Mouse (Mus musculus) left cerebral cortex, postnatal 25 days (tissue): ENCODE results near the gene Rrh. TPM values are rescaled to one million over a fixed set of nuclear protein-coding genes. Genes with fewer than 3 reads are reported as not detected.
A peak's percentile ranks its signal among the peaks of the same experiment; 100 is the strongest.

Source experiments
- DNase-seq, 2 experiments: peaks; one replicate each; pipeline ENCODE4 v3.0.0; 2022; ENCODE audit warnings: low spot score in 2 of 2, mixed read lengths in 1 of 2
- intact Hi-C: fragments of 180-260 bp; cut with DNase I; formaldehyde crosslinking; loops from one replicate; pipeline ENCODE4 v1.15.1; 2025
- total RNA-seq, 2 experiments: library from RNA; stranded (reverse); gene quantifications; 2 replicates each; pipeline ENCODE4 v1.2.3; 2021

Gene Rrh
- 1 to 10 TPM in 1 of 2 experiments, under 1 TPM in 1; 0.53 to 1.1 TPM for total RNA-seq

- DNase-seq = no peak
- intact Hi-C loops = no loop called here
These were observed at the start of gene Rrh for GRCm38 (mm10) chr3:129822206-129822775. Rrh (minus strand) TSS chr3:129822587.

GRCm38 (mm10) chr3:129863698-129864097, 41.3 kb upstream of the Rrh start:
- peak in 1 of 2 experiments; percentile 16 for DNase-seq
- intact Hi-C loops = no loop called here

DNA sequence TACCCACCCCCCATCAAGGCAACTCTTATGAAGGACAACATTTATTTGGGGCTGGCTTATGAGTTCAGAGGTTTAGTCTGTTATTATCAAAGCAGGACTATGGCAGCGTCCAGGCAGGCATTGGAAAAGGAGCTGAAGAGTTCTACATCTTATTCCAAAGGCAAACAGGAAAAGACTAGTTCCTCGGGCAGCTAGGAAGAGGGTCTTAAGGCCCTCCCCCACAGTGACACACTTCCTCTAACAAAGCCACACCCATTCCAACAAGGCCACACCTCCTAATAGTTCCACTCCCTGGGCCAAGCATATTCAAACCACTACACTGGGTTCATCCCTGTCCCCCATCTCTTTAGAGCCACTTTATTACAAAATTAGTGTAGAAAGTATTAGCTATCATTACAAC, 40.2 kb upstream of the Rrh start:
- intact Hi-C loops = no loop called here

DNA sequence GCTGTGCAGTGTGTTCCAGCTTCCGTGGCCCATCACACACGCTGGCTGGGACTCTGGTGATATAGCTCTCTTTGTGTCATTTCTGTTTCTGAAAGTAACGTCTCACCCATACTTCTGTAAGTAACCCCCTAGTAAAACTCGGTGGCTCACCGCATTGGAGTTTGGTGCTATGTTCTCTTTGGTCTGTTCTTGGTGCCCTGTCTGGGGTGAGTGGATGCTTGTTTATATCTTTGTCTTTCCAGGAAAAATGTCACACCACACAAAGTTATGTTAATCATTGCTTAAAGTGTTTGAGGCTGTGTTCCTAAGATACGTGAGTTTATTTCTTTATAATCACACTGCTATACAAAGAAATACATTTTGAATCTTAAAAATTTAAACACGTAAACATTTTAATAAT, 24.5 kb upstream of the Rrh start:
- intact Hi-C loops = no loop called here
- DNase-seq = no peak

More for the DNA sequence above, 40.2 kb upstream of the Rrh start:
- no peak for DNase-seq

DNA sequence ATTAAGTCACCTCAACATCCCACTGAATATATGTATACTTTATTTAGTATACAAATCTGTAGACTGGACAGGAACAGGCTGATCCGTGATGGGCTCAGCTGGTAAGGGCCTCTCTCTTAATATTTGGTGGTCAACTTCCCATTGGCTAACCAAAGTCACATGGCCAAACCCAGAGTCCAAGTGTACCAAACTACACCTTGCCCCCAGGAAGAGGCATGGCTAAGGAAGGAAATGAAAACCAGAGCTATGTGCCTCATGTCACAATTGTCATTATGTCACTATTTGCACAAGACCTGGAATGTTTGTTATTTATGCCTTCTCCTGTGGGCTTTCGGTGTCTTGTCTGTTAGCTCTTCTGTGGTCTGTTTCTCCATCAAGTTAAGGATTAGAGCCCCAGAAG, 23.5 kb upstream of the Rrh start:
- DNase-seq = no peak
- intact Hi-C loops = no loop called here

GRCm38 (mm10) chr3:129838017-129838416, 15.6 kb upstream of the Rrh start:
- intact Hi-C loops = no loop called here
- DNase-seq = no peak

- intact Hi-C loops = no loop called here
- no peak for DNase-seq
These were observed 14.6 kb upstream of the Rrh start for GRCm38 (mm10) chr3:129836965-129837364.

GRCm38 (mm10) chr3:129836051-129836697, 13.8 kb upstream of the Rrh start:
- no peak for DNase-seq
- intact Hi-C loops = no loop called here

DNA sequence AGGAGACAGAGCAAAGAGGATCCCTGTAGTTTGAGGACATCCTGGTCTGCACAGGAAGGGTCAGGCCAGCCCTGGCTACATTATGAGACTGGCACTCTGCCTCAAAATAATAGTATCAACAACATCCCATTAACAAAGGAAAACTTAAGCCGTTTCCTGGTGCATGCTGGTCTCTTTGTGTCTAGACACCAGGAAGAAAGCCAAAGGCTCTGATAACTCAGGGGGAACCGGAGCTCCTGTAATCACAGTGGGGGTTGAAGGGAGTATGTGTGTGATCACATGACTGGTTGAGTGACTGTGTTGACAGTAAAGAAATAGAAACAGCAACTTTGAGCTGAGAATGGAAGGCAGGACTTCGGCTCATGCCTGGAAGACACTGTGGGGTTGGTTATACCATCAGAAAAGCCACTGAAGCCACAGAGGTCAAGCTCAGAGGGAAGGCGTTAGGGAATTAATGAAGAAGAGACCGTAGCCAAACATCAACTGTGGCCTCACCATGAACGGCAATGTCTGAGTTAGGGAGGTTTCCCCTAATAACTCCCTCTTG, 13.1 kb upstream of the Rrh start, which contains the start of gene Cfi:
Gene Cfi (plus strand): TSS at position 497 of the 547 bp plus-strand sequence.
- intact Hi-C loops = no loop called here
- no peak for DNase-seq

- intact Hi-C loops = loop anchor here (1.0 to 5.0 kb wide), 3 partner anchors 47 to 230 kb away; partner anchors contain the start of genes Pla2g12a and Sec24b
- peak; percentile 96 to 98 for DNase-seq
These were observed 8.7 kb upstream of the Rrh start, which contains the start of gene Gar1 for GRCm38 (mm10) chr3:129831035-129831568. Gar1 (minus strand) TSS chr3:129831396.

- intact Hi-C loops = loop anchor here (1.0 to 5.0 kb wide), 3 partner anchors 48 to 230 kb away; partner anchors contain the start of genes Pla2g12a and Sec24b
- no peak for DNase-seq
These were observed 8.2 kb upstream of the Rrh start for GRCm38 (mm10) chr3:129830626-129831025.

DNA sequence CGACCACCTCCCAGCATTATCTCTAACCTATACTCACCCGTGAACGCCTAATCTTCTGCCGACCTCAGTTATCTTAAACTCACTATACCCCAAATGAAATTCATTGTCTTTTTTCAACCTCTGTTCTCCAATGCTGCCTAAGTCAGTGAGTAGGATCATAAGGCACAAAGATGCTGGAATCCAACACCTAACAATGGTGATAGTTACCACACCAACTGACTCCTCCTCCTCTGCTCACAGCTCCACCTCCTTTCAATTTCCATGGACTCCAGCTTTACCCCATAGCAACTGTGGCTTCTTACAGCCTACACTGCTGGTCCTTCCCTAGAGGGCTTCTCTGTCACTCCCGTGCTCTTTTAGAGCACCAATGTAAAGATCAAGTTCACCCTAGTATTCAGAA, 5.3 kb upstream of the Rrh start:
- no peak for DNase-seq
- intact Hi-C loops = no loop called here

DNA sequence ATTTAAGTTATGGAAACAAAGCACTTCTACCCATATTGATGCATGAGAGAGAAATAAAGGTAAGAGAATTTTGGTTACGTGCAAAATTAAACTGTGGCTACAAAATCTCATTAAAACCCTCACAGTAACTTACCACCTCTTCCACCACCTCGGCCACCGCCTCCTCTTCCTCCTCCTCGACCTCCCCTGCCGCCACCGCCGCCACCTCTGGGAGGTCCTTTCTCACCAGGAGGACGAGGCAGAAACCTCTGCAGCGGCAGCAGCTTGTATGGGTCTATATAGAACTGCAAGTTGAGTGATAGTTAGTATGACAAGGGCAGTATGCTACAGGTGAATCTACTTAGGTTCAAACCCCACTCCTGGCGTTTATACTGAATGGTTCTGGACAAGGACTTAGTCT, 4.3 kb upstream of the Rrh start:
- intact Hi-C loops = no loop called here
- no peak for DNase-seq

GRCm38 (mm10) chr3:129824891-129825290, 2.5 kb upstream of the Rrh start:
- no peak for DNase-seq
- intact Hi-C loops = no loop called here

GRCm38 (mm10) chr3:129824146-129824545, 1.8 kb upstream of the Rrh start:
- intact Hi-C loops = no loop called here
- no peak for DNase-seq

GRCm38 (mm10) chr3:129823293-129823692, 906 bp upstream of the Rrh start:
- peak; percentile 23 to 37 for DNase-seq
- intact Hi-C loops = loop anchor here (1.0 kb wide), 1 partner anchor 257 kb away; no protein-coding TSS in a partner anchor

DNA sequence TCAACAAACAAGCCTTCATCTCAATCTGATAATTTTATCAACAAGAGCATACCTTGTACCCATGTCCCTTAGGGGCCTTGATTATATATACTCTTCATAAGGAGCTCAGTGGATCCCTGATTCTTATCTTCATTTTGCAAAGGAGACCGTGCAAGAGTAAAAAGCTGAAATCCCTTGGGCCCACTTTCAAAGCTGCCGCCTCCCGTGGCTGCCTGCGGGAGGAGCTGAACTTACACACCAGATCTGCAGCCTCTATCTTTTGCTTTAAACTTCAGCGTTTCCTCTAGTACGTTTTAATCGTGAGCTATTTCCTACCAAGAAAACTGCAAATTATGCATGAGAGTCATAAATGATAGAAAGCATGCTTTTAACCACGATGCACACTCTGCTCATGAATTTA, 651 bp downstream of the Rrh start:
- intact Hi-C loops = no loop called here
- no peak for DNase-seq

- DNase-seq = no peak
- intact Hi-C loops = no loop called here
These were observed 1.5 kb downstream of the Rrh start for GRCm38 (mm10) chr3:129820847-129821246.

DNA sequence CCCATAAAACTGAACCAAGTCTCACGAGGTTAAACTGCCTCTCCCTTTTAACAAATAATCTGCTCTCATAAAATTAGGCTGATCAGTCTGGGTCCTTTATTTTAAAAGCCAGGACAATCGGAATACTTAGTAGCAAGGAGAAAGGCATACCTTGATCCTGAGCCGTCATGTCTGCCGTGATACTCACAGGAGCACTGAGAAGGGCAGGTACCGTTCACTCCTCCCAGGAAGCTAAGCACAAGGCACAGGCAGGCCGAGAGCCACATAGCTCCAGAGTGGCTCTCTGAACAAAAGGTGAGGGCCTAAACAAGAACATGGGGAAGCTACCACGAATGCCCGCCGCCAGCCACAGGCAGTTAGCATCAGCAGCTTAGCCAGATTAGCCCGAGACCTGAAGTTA, 18.6 kb downstream of the Rrh start, which contains the start of gene Lrit3:
Gene Lrit3 (minus strand): TSS at position 266 of the 400 bp plus-strand sequence.
- DNase-seq = no peak
- intact Hi-C loops = no loop called here

- no peak for DNase-seq
- intact Hi-C loops = no loop called here
These were observed 23.4 kb downstream of the Rrh start for GRCm38 (mm10) chr3:129799011-129799410.

GRCm38 (mm10) chr3:129798551-129798950, 23.8 kb downstream of the Rrh start:
- DNase-seq = no peak
- intact Hi-C loops = no loop called here
